Mouse (Mus musculus): Measurements from ENCODE around the gene Il7r.

DNA sequence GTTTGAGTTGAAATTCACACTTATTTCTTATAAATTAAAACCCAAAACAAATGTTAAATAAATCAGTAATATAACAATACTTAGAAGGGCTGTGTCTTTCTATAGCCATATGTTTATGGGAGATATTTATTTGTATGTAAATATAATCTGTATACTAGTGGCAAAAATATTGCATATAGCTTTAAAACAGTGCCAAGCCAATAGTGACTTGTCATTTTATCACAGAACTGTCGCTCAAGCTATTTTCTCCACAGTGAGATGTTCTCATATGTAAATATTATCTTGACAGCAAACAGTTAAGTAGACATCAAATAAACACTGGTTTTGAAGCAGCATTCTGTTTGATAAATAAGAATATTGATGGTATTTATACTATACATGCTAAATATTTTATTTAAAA lies 56.8 kb downstream of the Il7r start:
- no peak for TF ChIP-seq TAL1 (IDR thresholded peaks at IDR 0.05; ENCODE audit: low read length)
- no peak for TF ChIP-seq GATA1 (IDR thresholded peaks at IDR 0.05; ENCODE audit: low read length)
